Mouse (Mus musculus) stomach, embryonic 16.5 days (tissue): ENCODE measurements around the gene Olfr1431. TPM values are rescaled to one million over a fixed set of nuclear protein-coding genes. Genes with fewer than 3 reads are reported as not detected.
"Not testable (repeated sequence)": the region's sequence is repeated elsewhere in the genome, so short reads cannot be mapped to it uniquely, and the experiment has no call there.

Experiments
- ATAC-seq: fragments of 200-750 bp; cut with Nextera tagmentation; 2 replicates; pipeline ENCODE4 v1.8.0; 2017; ENCODE audit warnings: moderate number of reproducible peaks, moderate TSS enrichment; ENCODE audit not compliant: insufficient read depth, low FRiP score
- H3K27ac ChIP-seq: fragments of 300-500 bp; sonication (generic); 2 replicates; pipeline ENCODE4 v1.5.1; 2014; ENCODE audit warnings: low read length
- H3K27me3 ChIP-seq: fragments of 300-500 bp; sonication (generic); 2 replicates; pipeline ENCODE4 v1.6.1; 2014; ENCODE audit warnings: low read length, control low read depth, mixed read lengths; ENCODE audit not compliant: control insufficient read depth, insufficient read depth
- H3K36me3 ChIP-seq: fragments of 300-500 bp; sonication (generic); 2 replicates; pipeline ENCODE4 v1.6.1; 2014; ENCODE audit warnings: low read length; ENCODE audit not compliant: control insufficient read depth, insufficient read depth
- H3K4me1 ChIP-seq: fragments of 300-500 bp; sonication (generic); 2 replicates; pipeline ENCODE4 v1.6.1; 2014; ENCODE audit warnings: low read length, control low read depth, mixed read lengths; ENCODE audit not compliant: control insufficient read depth, insufficient read depth
- H3K4me2 ChIP-seq: fragments of 300-500 bp; sonication (generic); 2 replicates; pipeline ENCODE4 v1.6.1; 2014; ENCODE audit warnings: low read depth, low read length, mixed read lengths
- H3K4me3 ChIP-seq: fragments of 300-500 bp; sonication (generic); replicated peaks from 2 replicates; pipeline ENCODE4 v1.5.1; 2014; ENCODE audit warnings: mild to moderate bottlenecking, low read length
- H3K9ac ChIP-seq: fragments of 300-500 bp; sonication (generic); 2 replicates; pipeline ENCODE4 v1.6.1; 2014; ENCODE audit warnings: low read length
- H3K9me3 ChIP-seq: fragments of 300-500 bp; sonication (generic); replicated peaks from 2 replicates; pipeline ENCODE4 v1.6.1; 2016; ENCODE audit warnings: low read length, control low read depth; ENCODE audit not compliant: control insufficient read depth
- WGBS: fragments of 180-500 bp; shearing (Covaris S2); extraction: QIAGEN DNeasy Blood & Tissue Kit; methylation state at CpG from one replicate; pipeline ENCODE4 v1.1.7; 2014; 5-methylcytosine and 5-hydroxymethylcytosine counted together
- polyA plus RNA-seq: library from polyadenylated mRNA; unstranded; fragments of >200 nt; fragmentation: Nextera tagmentation; extraction: Ambion mirVana; gene quantifications from 2 replicates; pipeline ENCODE4 v1.2.1, GENCODE M21; 2015

Olfr1431 gene
- polyA plus RNA-seq: not detected in 2 replicates

GRCm38 (mm10) chr19:12200334-12200733, at the start of gene Olfr1431:
Olfr1431 (plus strand) TSS chr19:12200634.
- Histone ChIP-seq H3K27ac (no peak within 1 kb of the TSS), H3K36me3 (no peaks in the 10 kb centered on the region), H3K4me2 (no peak within 1 kb of the TSS), H3K27me3 (no peaks in the 10 kb centered on the region), H3K9me3 (no peaks in the 10 kb centered on the region), H3K4me3 (no peak within 1 kb of the TSS), H3K4me1 (no peaks in the 10 kb centered on the region), H3K9ac (no peak within 1 kb of the TSS)
- ATAC-seq: no peak
- 68% methylated on average over 1 of the region's 1 CpGs for WGBS

- H3K36me3 ChIP-seq, H3K4me2 ChIP-seq, H3K9ac ChIP-seq, H3K4me3 ChIP-seq, H3K9me3 ChIP-seq, H3K27me3 ChIP-seq, H3K4me1 ChIP-seq, H3K27ac ChIP-seq: not testable (repeated sequence)
- 0 out of 2 replicates have a peak, but pooled peaks have one; percentile 47 for ATAC-seq
- WGBS: 11% methylated on average over 1 of the region's 1 CpGs
Measured at GRCm38 (mm10) chr19:12170062-12170599, 30.3 kb upstream of the Olfr1431 start, which contains the start of gene Olfr1555-ps1. Olfr1555-ps1 (minus strand) TSS chr19:12170112.

- not testable (repeated sequence) for ATAC-seq, H3K4me2 ChIP-seq, H3K4me3 ChIP-seq, H3K9ac ChIP-seq, H3K36me3 ChIP-seq, H3K9me3 ChIP-seq, H3K27ac ChIP-seq, H3K27me3 ChIP-seq, H3K4me1 ChIP-seq
- WGBS: 72% methylated on average over 5 of the region's 5 CpGs
Measured at GRCm38 (mm10) chr19:12175431-12175830, 25.0 kb upstream of the Olfr1431 start.

GRCm38 (mm10) chr19:12199076-12199475, 1.4 kb upstream of the Olfr1431 start:
- H3K9me3 ChIP-seq, H3K9ac ChIP-seq, H3K27me3 ChIP-seq, H3K4me3 ChIP-seq, H3K27ac ChIP-seq, ATAC-seq, H3K4me2 ChIP-seq, H3K4me1 ChIP-seq, H3K36me3 ChIP-seq: not testable (repeated sequence)
- whole genome bisulfite sequencing: 84% methylated on average over 4 of the region's 4 CpGs

GRCm38 (mm10) chr19:12232496-12232895, 32.1 kb downstream of the Olfr1431 start, which contains the start of gene Olfr1432:
Olfr1432 (minus strand) TSS chr19:12232596.
- not testable (repeated sequence) for ATAC-seq

GRCm38 (mm10) chr19:12241559-12241958, 41.1 kb downstream of the Olfr1431 start, which contains the start of gene Olfr262:
Olfr262 (minus strand) TSS chr19:12241659.
- ATAC-seq: no peak
- 86% methylated on average over 1 of the region's 1 CpGs for WGBS

More at GRCm38 (mm10) chr19:12232496-12232895, 32.1 kb downstream of the Olfr1431 start, which contains the start of gene Olfr1432:
- H3K9me3 ChIP-seq, H3K27me3 ChIP-seq, H3K4me1 ChIP-seq, H3K9ac ChIP-seq, H3K4me3 ChIP-seq, H3K27ac ChIP-seq, H3K36me3 ChIP-seq, H3K4me2 ChIP-seq: not testable (repeated sequence)

GRCm38 (mm10) chr19:12260732-12261131, 60.3 kb downstream of the Olfr1431 start, which contains the start of gene Olfr235:
Olfr235 (plus strand) TSS chr19:12261032.
- H3K27me3 ChIP-seq: no peaks in the 10 kb centered on the region
- ATAC-seq: no peak
- H3K9ac ChIP-seq: no peak within 1 kb of the TSS
- WGBS: 59% methylated on average over 1 of the region's 1 CpGs
- no peak within 1 kb of the TSS for H3K4me3 ChIP-seq
- H3K4me2 ChIP-seq: no peak within 1 kb of the TSS
- H3K36me3 ChIP-seq: no peaks in the 10 kb centered on the region
- H3K4me1 ChIP-seq: no peaks in the 10 kb centered on the region
- H3K9me3 ChIP-seq: no peaks in the 10 kb centered on the region
- H3K27ac ChIP-seq: no peak within 1 kb of the TSS

More at GRCm38 (mm10) chr19:12241559-12241958, 41.1 kb downstream of the Olfr1431 start, which contains the start of gene Olfr262:
- H3K27ac ChIP-seq: no peak within 1 kb of the TSS
- no peaks in the 10 kb centered on the region for H3K36me3 ChIP-seq
- H3K4me2 ChIP-seq: no peak within 1 kb of the TSS
- H3K4me3 ChIP-seq: no peak within 1 kb of the TSS
- H3K27me3 ChIP-seq: no peaks in the 10 kb centered on the region
- no peaks in the 10 kb centered on the region for H3K4me1 ChIP-seq
- no peak within 1 kb of the TSS for H3K9ac ChIP-seq
- no peaks in the 10 kb centered on the region for H3K9me3 ChIP-seq

Other genes with a start within 250 kb of the Olfr1431 start
- 4.1 and 4.6 TPM in 2 replicates for gene Osbp, start 234.7 kb upstream of the Olfr1431 start, polyA plus RNA-seq
- gene Olfr1423, start 159.3 kb upstream of the Olfr1431 start, polyA plus RNA-seq: 0.03 TPM in 1 of 2 replicates, not detected in the other
- not detected in 2 replicates for gene Olfr1424, start 138.0 kb upstream of the Olfr1431 start, polyA plus RNA-seq
- gene Olfr1425, start 122.9 kb upstream of the Olfr1431 start, polyA plus RNA-seq: not detected in 2 replicates
- not detected in 2 replicates for gene Olfr1426, start 108.6 kb upstream of the Olfr1431 start, polyA plus RNA-seq
- not detected in 2 replicates for gene Olfr1427, start 97.3 kb upstream of the Olfr1431 start, polyA plus RNA-seq
- not detected in 2 replicates for gene Olfr1428, start 84.7 kb upstream of the Olfr1431 start, polyA plus RNA-seq
- 0.04 TPM in 1 of 2 replicates, not detected in the other for gene Olfr76, start 77.4 kb upstream of the Olfr1431 start, polyA plus RNA-seq
- gene Olfr1555-ps1, start 30.5 kb upstream of the Olfr1431 start, polyA plus RNA-seq: not detected in 2 replicates
- gene Olfr1432, start 32.0 kb downstream of the Olfr1431 start, polyA plus RNA-seq: not detected in 2 replicates
- gene Olfr262, start 41.0 kb downstream of the Olfr1431 start, polyA plus RNA-seq: not detected in 2 replicates
- not detected in 2 replicates for gene Olfr235, start 60.4 kb downstream of the Olfr1431 start, polyA plus RNA-seq
- not detected in 2 replicates for gene Olfr1434, start 79.2 kb downstream of the Olfr1431 start, polyA plus RNA-seq
- not detected in 2 replicates for gene Olfr1436, start 98.5 kb downstream of the Olfr1431 start, polyA plus RNA-seq
- not detected in 2 replicates for gene Olfr1437, start 124.5 kb downstream of the Olfr1431 start, polyA plus RNA-seq
- gene Olfr1438-ps1, start 135.3 kb downstream of the Olfr1431 start, polyA plus RNA-seq: not detected in 2 replicates
- gene Olfr1440, start 186.6 kb downstream of the Olfr1431 start, polyA plus RNA-seq: not detected in 2 replicates
- gene Olfr1441, start 216.8 kb downstream of the Olfr1431 start, polyA plus RNA-seq: not detected in 2 replicates
- gene Pfpl, start 227.3 kb downstream of the Olfr1431 start, polyA plus RNA-seq: not detected in 2 replicates